Mouse (Mus musculus) right cerebral cortex, postnatal 36 days (tissue): ENCODE data around the gene Aurkb.

ENCODE experiments used
- DNase-seq, 2 experiments: peaks; one replicate each; pipeline ENCODE4 v3.0.0; 2022; ENCODE audit warnings: low spot score in 2 of 2, mixed read lengths in 1 of 2

Aurkb gene

DNA sequence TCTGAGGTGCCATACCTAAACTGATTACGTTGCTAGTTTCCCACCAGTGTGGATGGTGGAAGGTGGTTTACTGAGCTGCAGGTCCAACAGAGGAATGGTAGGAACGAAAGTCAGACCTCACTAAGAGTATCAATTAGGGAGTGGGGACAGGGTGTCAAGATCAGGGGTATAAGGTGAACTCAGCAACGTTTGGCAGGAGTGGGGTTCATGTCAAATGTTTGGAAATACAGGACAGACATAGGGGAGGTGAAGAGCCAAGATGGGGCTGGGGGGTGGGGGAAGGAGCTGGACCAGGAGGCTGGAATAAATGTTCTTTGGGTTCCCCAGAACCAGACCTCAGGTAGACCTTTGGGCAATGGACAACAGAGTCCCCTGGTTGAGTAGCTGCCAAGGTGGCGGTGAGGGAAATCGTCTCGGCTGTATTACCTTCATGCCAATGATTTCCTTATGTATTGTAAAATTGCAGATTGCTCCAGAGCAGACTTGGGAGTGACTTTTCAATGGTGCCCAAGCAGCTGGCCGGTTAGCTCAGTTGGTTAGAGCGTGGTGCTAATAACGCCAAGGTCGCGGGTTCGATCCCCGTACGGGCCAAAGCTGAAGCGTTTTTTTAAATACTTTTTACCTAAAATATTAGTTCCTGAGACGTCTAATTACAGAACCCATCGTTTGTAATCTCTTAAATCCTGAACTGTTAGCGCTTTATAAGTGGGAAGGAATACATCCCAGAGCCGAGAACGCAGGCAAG is 8.8 kb upstream of the Aurkb start:
- DNase-seq = peak; percentile 83 to 89

DNA sequence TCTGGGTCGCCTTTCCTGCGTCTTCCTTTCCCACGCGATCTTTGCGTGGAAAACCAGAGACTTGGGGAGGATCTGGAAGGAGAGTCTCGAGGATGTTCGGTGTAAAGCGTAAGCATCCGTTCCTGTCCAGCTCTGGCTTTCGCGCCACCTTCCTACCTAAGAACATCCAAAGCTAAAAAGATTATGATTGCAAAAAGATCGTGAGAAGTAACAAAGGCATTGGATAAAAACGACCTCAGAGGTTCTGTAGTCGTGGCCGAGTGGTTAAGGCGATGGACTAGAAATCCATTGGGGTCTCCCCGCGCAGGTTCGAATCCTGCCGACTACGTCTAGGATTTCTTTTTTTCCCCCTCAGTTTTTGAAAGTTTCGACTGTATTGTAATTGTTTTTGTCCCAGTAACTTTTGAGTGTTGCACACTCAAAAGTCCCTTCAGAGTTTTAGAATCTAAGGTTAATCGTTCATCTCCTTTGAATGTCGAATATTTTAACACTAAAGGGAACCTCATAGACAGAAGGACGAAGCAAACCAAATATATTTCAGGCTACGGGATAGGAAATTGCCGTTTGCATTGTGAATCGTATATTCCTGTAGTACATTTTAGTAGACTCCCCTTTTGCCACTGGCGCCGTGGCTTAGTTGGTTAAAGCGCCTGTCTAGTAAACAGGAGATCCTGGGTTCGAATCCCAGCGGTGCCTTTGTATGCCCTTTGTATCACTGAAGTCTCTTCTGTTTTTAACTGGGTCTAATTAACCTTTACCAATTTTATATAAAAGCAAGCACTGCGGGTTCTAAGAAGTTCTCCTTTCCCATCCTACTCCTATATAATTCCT is 8.0 kb upstream of the Aurkb start:
- DNase-seq = peak; percentile 84 to 87

DNA sequence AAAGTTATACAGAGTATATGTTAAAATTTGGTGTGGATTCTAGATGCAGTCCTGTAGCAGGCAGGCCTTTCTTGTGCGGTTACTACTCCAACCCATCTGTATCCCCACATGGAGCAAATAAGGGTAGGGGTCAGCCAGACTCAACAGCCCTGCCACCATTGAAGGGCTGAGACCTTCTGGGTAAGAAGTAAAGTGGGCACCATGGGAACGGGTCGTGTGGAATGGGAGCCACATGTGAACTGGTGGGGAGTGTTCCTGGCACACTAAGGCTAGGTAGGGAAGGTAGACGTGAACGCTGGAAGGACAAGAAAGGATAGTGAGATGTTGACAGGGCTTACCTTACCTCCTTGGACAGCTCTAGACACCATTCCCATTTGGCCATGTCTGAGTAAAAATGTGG is 7.3 kb upstream of the Aurkb start:
- no peak for DNase-seq

DNA sequence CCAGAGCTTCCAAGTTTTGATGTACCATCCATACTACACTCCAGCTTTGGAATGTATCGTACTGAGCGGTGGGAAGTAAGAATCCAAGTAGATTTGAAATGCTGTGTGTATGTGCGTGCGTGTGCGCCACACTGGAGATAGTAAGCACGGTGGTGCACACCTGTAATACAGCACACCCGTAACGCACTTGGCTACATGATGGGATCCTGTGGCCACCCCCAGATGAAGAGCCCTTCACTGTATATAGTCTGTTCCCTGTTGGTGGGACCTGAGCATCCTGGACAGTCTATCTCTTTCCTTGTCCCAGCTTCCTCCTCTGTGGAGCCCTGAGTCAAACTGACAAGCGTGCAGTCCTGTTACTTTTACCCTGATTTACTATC is 938 bp downstream of the Aurkb start:
- no peak for DNase-seq

DNA sequence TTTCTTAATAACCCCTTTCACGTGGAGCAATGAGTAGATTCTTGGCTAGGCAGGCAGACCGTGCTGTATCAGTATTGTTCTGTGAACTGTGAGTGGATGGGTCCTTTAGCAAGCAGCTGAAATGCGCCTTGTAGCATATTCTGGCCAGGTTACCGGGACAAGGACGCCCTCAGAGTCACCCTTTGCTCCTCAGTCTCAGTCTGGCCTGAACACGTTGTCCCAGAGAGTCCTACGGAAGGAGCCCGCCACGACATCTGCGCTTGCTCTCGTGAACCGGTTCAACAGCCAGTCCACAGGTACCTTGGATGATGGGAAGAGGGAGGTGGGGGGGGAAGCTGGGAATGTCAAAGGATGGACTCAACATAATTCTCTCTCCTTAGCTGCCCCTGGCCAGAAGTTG is 2.1 kb downstream of the Aurkb start:
- no peak for DNase-seq

DNA sequence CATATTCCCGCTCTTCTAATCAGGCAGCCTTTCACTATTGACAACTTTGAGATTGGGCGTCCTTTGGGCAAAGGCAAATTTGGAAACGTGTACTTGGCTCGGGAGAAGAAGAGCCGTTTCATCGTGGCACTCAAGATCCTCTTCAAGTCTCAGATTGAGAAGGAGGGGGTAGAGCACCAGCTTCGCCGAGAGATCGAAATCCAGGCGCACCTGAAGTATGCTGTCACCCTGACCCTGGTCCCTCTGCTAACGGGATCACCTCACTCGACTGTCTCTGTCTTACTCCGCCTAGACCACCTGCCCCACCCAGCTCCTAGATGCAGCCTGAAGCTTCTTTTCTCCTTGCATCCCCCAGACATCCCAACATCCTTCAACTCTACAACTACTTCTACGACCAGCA is 2.7 kb downstream of the Aurkb start:
- DNase-seq = no peak

DNA sequence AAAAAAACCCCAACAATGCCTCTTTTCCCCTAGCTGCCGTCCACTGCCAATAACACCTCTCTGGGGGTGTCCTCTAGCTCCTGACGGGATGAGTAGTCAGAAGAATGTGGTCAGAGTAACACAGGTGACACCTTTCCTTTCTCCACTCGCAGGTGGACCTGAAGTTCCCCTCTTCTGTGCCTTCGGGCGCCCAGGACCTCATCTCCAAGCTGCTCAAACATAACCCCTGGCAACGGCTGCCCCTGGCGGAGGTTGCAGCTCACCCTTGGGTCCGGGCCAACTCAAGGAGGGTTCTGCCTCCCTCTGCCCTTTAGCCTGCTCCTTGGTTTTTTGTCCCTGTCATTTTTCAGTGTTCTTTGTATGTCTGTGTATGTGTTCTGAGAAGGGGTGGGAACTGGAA is 5.3 kb downstream of the Aurkb start:
- DNase-seq = no peak

DNA sequence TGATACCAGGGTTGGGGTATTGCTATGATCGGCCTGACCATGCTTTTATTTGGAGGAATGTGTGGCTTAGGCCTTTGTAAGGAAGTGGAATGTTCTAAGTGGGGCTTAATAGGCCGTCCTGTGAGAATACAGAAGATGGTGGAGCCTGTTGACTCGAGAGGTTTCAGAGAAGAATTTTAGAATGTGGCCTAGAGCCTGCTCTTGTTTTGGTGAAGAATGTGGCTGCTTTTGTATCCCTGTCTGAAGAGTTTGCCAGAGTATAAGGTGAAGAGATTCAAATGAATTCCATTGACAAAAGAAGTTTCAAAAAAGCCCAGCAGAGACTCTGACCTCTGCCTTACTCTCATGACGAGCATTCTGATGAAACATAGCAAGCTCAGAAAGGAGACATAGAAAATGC is 6.3 kb downstream of the Aurkb start:
- DNase-seq = no peak

DNA sequence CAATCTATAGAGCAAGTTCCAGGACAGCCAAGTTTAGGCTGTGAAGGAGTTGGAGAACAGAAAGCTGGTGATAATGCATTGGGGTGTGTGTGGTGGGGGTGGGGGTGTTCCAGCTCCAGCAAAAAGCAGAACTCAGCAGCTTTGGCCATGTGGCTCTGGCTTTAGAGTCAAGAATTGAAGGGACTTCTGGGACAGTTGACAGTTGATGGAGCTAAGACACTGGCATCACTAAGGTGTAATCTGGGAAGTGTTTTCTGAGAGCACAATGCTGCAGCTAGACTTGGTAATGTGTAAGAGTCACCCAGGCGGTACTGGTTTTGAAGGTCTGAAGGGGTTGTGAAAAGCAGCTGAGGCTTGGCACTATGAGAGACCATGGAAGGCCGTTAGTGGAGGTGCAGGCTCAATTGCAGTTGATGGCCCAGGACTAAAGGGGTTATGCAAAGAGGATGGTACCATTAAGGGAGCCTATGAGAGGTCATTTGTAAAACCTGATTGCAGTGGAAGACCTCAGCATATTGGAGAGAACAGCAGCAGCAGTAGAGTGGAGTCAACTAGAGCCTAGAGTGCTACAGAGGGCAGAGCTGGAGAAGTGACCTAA is 7.5 kb downstream of the Aurkb start:
- DNase-seq = no peak

DNA sequence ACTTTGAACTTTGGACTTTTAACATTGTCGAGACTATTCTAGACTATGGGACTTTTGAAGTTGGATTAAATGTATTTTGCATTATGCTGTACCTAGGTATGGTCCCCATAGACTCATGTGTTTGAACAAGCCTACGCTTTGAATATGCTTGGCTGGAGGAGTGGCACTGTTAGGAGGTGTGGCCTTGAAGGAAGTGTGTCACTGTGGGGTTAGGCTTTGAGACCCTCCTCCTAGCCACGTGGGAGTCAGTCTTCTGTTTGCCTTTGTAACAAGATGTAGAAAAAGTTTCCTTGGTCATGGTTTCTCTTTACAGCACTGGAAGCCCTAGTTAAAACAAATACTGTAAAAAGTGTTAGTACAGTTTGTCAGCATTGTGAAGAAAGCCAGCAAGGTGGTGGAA is 8.4 kb downstream of the Aurkb start:
- DNase-seq = no peak

DNA sequence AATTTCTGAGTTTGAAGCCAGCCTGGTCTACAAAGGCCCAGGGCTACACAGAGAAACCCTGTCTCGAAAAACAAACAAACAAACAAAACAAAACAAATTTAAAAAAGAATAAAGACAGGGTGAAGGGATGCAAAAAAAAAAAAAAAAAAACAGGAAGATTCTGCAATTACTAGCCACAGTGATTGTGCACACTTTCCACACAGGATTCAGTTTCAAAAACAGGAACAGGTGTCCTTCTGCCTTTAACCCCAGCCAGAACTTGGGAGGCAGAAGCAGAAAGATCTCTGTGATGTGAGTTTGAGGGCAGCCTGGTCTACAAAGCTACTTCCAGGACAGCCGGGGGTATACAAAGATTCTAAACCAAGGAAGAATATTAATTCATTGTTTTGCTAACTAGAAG is 12.8 kb downstream of the Aurkb start:
- no peak for DNase-seq

DNA sequence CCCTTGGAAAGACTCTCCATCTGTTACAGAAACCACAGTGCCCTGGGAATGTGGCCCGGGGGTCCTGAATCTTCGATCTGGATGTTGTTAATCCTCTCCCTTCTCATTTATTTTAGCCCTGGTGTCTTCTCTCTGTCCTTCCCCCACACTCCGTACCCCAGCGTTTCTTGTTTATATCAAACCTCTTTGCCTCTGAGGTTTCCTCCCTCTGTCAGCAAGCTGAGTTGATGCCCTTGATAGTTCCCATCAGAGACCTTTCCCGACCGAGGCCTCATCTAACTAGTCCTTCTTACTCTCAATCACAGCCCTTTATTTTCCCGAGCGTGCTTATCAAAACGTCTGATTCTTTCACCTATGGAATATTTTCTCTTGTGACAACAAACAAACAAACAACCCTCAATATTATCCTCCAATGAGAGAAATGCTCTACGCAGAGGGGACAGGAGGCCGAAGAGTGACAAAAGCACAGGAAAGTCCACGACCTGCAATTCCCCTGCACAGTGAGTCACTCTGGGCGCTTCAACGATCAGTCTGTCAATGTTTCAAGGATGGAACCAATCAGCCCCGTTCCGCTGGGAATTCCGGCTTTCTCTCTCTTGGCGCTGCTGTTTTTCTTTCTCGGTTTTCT is 13.4 kb downstream of the Aurkb start:
- DNase-seq = no peak

DNA sequence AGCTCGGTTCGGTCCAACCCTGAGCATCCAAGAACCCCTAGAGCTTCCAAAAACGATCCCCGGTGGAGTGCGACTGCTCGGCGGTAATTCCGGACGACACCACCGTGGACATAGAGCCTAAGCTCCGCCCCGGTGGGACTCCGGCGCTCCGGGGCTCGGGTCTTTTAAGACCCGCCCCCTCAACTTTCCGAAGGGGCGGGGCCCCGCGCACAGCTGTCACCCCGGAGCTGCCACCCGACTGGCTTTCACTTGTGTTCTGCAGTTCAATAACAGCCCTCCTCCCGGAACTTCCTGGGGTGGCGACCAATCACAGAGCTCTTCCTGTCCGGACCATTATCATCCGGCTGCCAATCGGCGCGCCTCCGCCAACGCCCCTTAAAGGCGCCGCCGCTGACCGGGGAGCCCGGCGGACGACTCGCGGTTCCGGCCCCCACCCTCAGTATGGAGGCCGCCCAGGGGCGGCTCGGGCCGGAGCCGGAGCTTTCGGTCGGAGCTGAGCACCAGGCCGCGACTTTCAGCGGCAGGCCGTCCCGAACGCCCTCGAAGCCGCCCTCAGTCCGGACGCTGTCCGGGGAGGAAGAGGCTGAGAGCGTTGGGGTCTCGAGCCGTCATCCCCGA is 14.0 kb downstream of the Aurkb start, which contains the start of gene Borcs6:
Gene Borcs6, plus strand, starts transcription at position 361 of the 618 bp plus-strand sequence.
- DNase-seq = peak; percentile 97 to 98

DNA sequence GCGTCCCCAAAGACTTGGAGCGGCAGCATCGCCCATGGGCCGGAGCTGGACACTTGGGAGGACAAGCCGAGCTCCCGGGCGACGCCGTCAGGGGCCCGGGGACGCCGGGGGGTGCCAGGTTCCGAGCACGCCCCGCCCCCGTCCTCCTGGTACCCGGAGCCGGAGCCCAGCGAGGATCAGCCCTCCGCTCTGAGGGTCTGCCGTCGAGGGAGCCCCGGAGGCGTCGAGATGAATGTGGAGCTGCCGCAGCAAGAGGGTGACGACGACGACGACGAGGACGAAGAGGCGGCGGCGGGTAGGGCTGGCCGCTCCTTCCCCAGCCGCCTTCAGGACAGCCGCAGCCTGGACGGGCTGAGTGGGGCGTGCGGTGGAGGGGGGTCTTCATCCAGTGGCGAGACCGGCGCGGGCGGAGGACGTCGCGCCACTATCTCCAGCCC is 14.5 kb downstream of the Aurkb start:
- no peak for DNase-seq

DNA sequence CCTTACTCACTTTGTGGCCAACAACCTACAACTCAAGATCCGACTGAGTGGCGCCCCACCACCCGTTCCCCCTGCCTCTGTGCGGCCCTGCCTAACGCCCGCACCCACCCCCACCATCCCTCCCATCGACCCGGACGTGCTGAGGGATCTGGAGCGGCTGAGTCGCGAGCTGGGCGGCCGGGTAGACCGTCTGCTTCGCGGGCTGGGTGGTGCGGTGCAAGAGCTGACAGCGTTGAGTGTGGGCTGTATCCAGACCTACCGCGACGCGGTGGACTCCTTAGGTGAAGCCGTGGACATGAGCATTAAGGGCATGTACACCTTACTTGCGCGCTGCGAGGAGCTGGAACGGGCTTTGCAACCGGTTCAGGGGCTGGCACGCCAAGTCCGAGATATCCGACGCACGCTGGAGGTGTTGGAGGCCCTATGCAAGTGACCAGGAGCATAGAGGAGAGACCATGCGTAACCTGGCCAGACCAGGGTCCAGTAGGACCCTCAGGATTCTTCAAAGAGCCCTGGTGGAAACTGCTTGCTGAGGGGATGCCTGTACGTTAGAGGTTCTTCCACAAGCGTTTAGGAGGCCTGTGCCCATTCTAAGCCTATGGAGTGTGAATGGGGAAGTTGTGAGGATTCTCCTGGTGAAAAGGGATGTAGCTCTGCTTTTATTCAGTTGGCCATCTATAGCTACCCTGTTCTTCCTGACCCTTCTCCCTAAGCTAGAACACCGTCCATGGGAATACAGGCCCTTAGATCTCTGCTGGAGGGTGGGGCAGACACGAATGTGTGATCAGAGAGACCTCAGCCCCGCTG is 15.2 kb downstream of the Aurkb start:
- DNase-seq = no peak

DNA sequence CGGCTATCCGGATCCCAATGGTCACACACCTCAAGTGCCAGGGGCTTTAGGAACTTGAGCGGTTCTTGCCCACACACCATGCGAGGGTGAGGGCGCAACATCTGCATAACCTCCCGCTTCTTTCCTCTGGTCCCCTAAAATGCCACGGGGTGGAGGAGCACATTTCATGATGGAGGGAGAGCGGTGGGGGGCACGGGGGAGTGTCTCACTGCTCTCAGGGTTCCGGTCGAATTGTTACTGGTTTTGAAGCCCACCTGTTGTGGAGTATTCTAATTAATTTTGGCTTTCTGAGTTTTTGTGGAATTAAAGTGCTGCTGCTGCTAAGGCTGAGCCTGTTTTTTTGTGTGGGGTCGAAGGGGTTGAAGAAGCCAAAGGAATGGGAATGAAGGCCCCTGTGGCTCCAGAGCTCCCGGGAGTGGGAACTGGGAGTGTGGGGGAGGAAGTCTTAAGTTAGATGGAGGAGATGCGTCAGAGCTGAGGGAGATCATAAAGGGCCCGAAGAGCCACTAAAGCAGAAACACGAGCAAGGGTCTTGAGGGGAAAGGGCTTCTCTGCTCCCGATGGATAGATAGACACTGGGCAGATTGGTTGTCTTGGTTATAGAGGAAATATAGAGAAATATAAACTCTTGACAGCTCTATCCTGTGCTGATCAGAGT is 15.9 kb downstream of the Aurkb start:
- no peak for DNase-seq

DNA sequence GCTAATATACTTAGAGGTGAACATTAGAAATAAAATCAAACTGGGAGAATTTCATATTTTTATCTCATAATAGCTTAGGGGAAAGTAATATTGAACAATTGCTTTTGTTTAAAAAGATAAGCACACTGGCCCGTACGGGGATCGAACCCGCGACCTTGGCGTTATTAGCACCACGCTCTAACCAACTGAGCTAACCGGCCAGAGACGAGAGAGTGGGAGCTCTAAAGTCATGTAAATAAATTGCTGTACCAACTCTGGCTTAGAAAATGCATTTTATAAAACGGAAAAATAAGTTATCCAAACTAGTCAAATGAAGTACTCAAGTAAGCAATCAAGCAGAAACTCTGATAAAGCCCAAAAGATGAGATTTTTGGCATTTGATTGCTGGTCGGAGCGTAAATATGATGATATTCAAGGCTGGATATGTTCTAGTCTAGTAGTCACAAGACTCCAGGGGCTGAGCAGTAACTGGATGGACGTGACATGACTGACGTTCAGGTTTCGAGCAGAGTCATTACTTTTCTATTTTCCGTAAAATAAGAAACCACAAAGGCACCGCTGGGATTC is 16.8 kb downstream of the Aurkb start:
- peak; percentile 61 to 67 for DNase-seq

DNA sequence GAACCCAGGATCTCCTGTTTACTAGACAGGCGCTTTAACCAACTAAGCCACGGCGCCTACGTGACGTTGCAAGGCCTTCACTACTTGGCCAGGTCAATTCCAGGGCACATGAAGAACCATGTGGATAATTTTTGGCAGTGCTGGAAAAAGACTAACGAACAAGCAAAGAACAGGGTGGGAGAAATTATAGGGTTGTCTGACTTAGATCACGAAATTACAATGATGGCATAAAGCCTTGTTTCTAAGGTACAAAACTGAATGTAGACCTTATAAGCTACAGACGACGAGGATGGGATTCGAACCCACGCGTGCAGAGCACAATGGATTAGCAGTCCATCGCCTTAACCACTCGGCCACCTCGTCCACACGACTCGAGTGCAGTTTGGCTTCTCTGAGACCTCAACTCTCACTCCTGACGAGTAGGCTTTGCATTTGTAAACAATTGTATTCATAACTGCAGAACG is 17.3 kb downstream of the Aurkb start:
- DNase-seq = peak; percentile 93

DNA sequence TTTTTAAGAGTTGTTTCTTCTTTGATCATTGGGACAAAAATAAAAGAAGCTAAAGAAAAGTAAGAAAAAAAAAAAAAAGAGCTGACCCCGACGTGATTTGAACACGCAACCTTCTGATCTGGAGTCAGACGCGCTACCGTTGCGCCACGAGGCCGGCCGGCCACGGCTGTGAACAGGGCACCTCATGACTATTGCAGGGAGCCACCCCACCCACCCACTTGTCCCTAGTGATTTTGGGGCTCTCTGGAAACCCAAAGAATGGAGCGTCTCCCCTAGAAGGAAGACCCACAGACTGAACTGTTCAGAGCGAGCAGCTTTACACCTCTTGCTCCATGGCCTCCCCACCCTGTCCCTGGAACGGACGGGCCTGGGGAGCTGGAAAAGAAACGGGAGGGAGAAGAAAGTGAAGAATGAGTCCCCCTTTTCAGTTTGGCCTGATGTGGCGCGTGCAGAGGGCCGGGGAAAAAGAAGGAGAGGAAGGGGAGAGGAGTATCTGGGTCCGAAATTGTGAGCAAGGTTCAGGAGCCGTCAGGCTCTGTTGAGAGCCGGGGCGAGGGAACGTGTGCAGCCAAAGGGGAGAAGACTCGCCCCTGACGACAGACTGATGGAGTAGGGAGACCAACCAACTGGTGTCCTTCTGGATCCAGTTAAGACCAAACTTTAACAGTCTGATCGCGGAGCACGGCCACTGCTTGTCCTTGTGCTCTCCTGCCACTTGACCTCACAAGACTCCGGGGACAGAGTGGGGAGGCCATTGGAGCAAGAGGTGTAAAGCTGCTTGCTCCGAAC is 18.2 kb downstream of the Aurkb start:
- DNase-seq = peak in 1 of 2 experiments; percentile 59
